Mouse (Mus musculus) forebrain, embryonic 11.5 days (tissue): ENCODE measurements around the gene Slc2a8. TPM values are rescaled to one million over a fixed set of nuclear protein-coding genes. Genes with fewer than 3 reads are reported as not detected.

Experiments used
- ATAC-seq: fragments of 200-750 bp; cut with Nextera tagmentation; replicated peaks from 2 replicates; pipeline ENCODE4 v1.8.0; 2017; ENCODE audit warnings: moderate TSS enrichment; ENCODE audit not compliant: low FRiP score
- DNase-seq: peaks from one replicate; pipeline ENCODE4 v3.0.0-alpha.2; 2017; ENCODE audit warnings: low spot score
- H3K27ac ChIP-seq: fragments of 300-500 bp; sonication (generic); 2 replicates; pipeline ENCODE4 v1.5.1; 2014; ENCODE audit warnings: low read depth, low read length
- H3K27me3 ChIP-seq: fragments of 300-500 bp; sonication (generic); 2 replicates; pipeline ENCODE4 v1.6.1; 2014; ENCODE audit warnings: mild to moderate bottlenecking, low read length, mixed read lengths; ENCODE audit not compliant: control insufficient read depth, insufficient read depth
- H3K36me3 ChIP-seq: fragments of 300-500 bp; sonication (generic); 2 replicates; pipeline ENCODE4 v1.6.1; 2014; ENCODE audit warnings: mild to moderate bottlenecking, low read length, moderate library complexity, mixed read lengths; ENCODE audit not compliant: control insufficient read depth, insufficient read depth
- H3K4me1 ChIP-seq: fragments of 300-500 bp; sonication (generic); replicated peaks from 2 replicates; pipeline ENCODE4 v1.6.1; 2014; ENCODE audit warnings: low read length, mixed read lengths; ENCODE audit not compliant: control insufficient read depth, insufficient read depth
- H3K4me2 ChIP-seq: fragments of 300-500 bp; sonication (generic); 2 replicates; pipeline ENCODE4 v1.6.1; 2014; ENCODE audit warnings: low read depth, mild to moderate bottlenecking, low read length, moderate library complexity, mixed read lengths; ENCODE audit not compliant: severe bottlenecking
- H3K4me3 ChIP-seq: fragments of 300-500 bp; sonication (generic); 2 replicates; pipeline ENCODE4 v1.5.1; 2014; ENCODE audit warnings: low read depth, low read length
- H3K9ac ChIP-seq: fragments of 300-500 bp; sonication (generic); 2 replicates; pipeline ENCODE4 v1.6.1; 2014; ENCODE audit warnings: low read length
- H3K9me3 ChIP-seq: fragments of 300-500 bp; sonication (generic); 2 replicates; pipeline ENCODE4 v1.6.1; 2016; ENCODE audit warnings: low read length, mixed read lengths; ENCODE audit not compliant: control insufficient read depth
- WGBS: fragments of 180-500 bp; shearing (Covaris S2); extraction: QIAGEN DNeasy Blood & Tissue Kit; methylation state at CpG from one replicate; pipeline ENCODE4 v1.1.7; 2014; 5-methylcytosine and 5-hydroxymethylcytosine counted together
- polyA plus RNA-seq: library from polyadenylated mRNA; unstranded; fragments of >200 nt; fragmentation: Nextera tagmentation; extraction: Ambion mirVana; gene quantifications from 2 replicates; pipeline ENCODE4 v1.2.1, GENCODE M21; 2014

Gene Slc2a8
- polyA plus RNA-seq, 1 experiment from 2014 or later, result 13.4 TPM

DNA sequence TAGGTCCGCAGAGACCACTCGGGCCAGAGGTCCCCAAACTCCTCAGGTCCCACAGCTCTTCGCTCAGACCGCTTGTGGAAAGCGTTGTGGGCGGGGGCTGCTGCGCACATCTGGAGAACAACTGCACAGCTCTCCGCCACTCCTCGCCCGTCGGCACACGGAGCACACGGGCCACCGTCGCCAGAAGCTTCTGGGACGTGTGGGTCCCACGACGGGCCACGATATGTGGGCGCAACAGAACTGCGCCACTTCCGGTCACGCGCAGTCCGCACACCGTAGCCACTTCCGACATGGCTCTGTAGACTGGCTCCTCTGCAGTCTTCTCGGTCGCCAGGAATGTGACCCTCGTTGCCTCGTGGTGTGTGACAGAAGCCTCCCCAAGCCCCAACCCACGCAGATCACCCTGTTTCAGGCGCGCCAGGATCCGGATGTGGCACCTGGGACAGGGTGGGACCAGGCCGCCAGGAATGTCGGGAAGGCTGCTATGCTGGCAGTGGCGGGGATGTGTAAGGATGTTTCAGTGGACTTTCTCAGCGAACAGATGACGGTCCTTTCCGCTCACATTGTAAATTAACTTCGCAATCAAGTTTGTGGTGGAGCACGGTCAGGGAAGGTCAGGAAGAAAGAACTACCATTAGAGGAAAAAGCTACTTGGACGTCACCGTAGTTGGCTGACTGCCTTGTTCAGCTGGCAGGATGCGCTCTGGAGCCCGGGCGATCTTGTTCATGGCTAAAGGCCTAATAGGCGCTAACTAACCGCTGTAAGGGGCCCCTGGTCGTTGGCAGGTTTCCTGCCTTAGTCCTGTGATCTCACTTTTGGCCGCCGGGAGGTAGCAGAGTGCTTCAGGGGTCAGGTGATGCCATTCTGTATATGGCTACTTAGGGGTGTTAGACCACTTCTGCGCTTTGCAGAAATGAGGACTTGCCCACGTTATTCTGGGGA, 14.9 kb downstream of the Slc2a8 start:
- no peaks in the 10 kb centered on the region for H3K27me3 ChIP-seq
- peak overlapping the region; percentile 86 for H3K9ac ChIP-seq
- no peaks in the 10 kb centered on the region for H3K9me3 ChIP-seq
- ATAC-seq (peak; percentile 84), DNase-seq (peak; percentile 87)
- peaks cover 16% of the 10 kb centered on the region; the same call in 1 of the 2 replicates for H3K4me1 ChIP-seq
- peak overlapping the region; percentile 57 for H3K4me3 ChIP-seq
- WGBS, result 1% methylated on average over 55 of the region's 55 CpGs
- peak overlapping the region; percentile 95 for H3K4me2 ChIP-seq
- peaks cover 10% of the 10 kb centered on the region for H3K36me3 ChIP-seq
- H3K27ac ChIP-seq, result peak overlapping the region; percentile 83

DNA sequence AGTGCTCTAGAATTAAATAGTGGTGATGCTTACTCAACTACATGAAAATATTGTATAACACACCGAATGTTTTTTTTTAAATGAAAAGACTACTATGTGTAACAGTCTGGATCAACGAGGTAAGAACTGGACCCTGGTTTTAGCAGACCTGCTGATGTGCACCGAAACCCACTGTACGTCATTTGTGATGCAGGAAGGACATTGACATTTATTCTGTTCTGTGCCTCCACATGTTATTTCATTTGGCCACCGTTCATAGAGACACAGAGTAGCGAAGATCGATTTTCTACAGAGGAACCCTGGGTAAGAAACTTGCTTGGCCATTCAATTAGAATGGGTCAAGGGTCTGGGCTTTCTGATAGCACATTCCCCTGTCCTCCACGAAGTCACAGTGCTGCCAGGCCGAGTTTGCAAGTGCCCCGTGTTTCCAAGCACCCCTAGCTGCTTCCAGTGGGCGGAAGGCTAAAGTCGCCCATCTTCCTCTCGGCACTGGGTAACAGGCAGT, 15.6 kb downstream of the Slc2a8 start:
- 9% methylated on average over 13 of the region's 13 CpGs for WGBS
- Histone ChIP-seq H3K27me3 (no peaks in the 10 kb centered on the region), H3K9me3 (no peaks in the 10 kb centered on the region), H3K36me3 (peaks cover 10% of the 10 kb centered on the region), H3K27ac (peak overlapping the region; percentile 83), H3K9ac (peak overlapping the region; percentile 86), H3K4me2 (peak overlapping the region; percentile 95), H3K4me3 (peak overlapping the region; percentile 57), H3K4me1 (peaks cover 16% of the 10 kb centered on the region; the same call in 1 of the 2 replicates)
- ATAC-seq (no peak; the same call in 1 of the 2 replicates), DNase-seq (no peak)

DNA sequence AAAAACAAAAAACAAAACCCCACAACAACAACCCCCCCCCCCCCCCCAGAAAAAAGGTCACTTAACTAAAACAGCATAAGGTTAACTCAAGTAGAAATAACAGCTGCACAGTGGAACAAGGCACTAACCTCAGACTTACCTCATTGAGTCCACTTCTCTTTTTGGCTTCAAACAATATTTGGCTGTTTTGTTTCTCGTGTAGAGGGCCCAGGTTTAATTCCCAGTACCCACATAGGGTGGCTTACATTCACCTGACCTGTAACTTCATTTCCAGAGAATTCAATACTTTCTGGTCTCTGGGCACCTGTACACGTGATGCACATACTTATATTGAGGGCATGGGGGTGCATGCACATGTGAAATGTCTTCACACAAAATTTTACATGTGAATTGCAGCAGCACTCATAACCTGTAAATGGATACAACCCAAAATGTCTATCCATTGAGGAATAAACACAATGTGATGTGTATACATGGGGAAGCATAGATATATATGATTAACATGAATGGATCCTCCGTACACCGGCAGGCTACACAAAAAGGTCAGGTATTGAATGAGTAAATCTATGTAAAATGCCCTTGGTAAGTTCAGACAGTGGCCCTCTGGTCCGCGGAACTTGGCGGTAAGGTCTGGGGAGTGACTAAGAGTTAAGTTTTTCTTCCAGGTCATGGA, 16.2 kb downstream of the Slc2a8 start:
- Histone ChIP-seq H3K27ac (no peak overlapping the region), H3K4me1 (peaks cover 19% of the 10 kb centered on the region; the same call in 1 of the 2 replicates), H3K9me3 (no peaks in the 10 kb centered on the region), H3K36me3 (peaks cover 10% of the 10 kb centered on the region), H3K9ac (no peak overlapping the region), H3K4me2 (peak overlapping the region; percentile 95; the same call in 1 of the 2 replicates), H3K27me3 (no peaks in the 10 kb centered on the region), H3K4me3 (no peak overlapping the region)
- whole genome bisulfite sequencing, result 23% methylated on average over 7 of the region's 7 CpGs
- ATAC-seq (no peak), DNase-seq (no peak)

DNA sequence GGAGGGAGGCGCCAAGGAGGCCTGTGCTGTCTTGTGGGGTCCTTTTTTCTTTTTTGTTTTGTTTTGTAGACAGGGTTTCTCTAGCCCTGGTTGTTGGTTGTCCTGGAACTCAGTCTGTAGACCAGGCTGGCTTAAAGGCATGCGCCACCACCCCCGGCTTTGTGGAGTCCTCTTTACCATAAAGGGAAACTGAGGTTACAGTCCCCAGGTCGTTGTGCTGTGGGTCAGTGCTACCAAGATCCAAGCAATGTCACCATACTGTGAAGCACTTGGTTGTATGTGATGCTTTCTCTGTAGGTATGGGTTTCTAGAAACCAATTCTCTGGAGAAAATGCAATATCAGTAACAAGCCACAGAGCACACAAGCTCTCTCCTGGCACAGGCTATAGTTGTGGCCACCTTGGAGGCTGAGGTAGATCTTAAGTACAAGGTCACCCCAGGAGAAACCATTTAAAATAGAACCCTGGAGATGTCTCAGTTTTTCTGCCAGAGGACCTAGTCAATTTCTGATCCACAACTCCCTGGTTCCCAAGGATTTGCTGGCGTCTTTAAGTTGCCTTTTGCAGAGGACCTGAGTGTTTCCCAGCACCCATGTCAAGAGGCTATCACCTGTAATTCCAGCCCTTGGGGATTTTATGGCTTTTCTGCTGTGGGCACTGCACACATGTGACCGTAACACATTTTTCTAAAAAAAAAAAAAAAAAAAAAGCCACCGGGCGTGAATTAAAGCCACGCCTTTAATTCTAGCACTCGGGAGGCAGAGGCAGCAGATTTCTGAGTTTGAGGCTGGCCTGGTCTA, 17.0 kb downstream of the Slc2a8 start:
- H3K27me3 ChIP-seq, result no peaks in the 10 kb centered on the region
- no peak overlapping the region for H3K27ac ChIP-seq
- no peak overlapping the region for H3K4me2 ChIP-seq
- H3K9me3 ChIP-seq, result no peaks in the 10 kb centered on the region
- H3K4me3 ChIP-seq, result no peak overlapping the region
- peaks cover 10% of the 10 kb centered on the region for H3K36me3 ChIP-seq
- 29% methylated on average over 10 of the region's 10 CpGs for WGBS
- ATAC-seq, result no peak
- H3K9ac ChIP-seq, result no peak overlapping the region
- DNase-seq, result no peak
- peaks cover 19% of the 10 kb centered on the region; the same call in 1 of the 2 replicates for H3K4me1 ChIP-seq

DNA sequence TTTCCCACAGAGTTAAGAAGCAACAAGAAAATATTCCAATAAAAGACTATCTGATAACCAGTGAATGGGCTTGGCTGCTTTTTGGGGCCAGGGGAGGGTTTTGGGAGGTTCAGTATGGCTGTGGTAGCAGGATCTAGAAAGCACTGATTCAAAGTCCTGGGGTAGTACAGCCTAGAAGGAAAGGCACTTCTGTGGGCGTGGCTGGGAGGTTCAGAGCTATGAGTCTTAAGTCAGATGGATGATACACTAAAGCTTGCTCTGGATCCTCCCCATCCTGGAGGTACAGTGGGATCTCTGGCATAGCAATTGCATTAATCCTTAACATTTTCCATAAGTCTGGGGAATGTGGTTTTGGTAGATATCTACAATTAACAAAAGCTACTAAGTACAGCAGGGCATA, 17.9 kb downstream of the Slc2a8 start:
- no peak for DNase-seq
- peaks cover 10% of the 10 kb centered on the region for H3K36me3 ChIP-seq
- H3K4me2 ChIP-seq, result no peak overlapping the region
- no peak for ATAC-seq
- no peak overlapping the region for H3K4me3 ChIP-seq
- H3K9me3 ChIP-seq, result no peaks in the 10 kb centered on the region
- H3K4me1 ChIP-seq, result peaks cover 19% of the 10 kb centered on the region; the same call in 1 of the 2 replicates
- H3K27ac ChIP-seq, result no peak overlapping the region
- H3K9ac ChIP-seq, result no peak overlapping the region
- no peaks in the 10 kb centered on the region for H3K27me3 ChIP-seq
- WGBS, result 66% methylated on average over 1 of the region's 1 CpGs

DNA sequence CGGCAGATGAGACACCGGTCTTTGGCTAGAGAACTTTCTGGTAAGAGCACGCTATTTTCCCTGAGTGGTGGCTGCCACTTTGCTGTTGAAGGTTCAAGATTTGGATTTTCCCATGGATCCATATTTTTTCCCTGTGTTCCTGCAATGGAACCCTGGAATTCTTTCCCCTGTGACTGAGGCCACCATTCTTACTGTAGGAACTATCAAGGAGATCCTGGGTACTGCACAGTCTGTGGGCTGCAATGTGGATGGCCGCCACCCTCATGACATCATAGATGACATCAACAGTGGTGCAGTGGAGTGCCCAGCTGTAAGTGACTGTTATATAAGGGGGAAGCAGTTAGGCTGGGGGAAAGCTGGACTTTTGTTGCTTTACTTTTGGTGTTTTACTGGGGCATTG, 18.3 kb downstream of the Slc2a8 start:
- Histone ChIP-seq H3K4me1 (peaks cover 19% of the 10 kb centered on the region; the same call in 1 of the 2 replicates), H3K4me3 (peak overlapping the region; percentile 91), H3K9me3 (no peaks in the 10 kb centered on the region), H3K36me3 (peaks cover 10% of the 10 kb centered on the region), H3K27me3 (no peaks in the 10 kb centered on the region), H3K27ac (no peak overlapping the region), H3K4me2 (peak overlapping the region; percentile 92), H3K9ac (no peak overlapping the region; the same call in 1 of the 2 replicates)
- ATAC-seq (no peak), DNase-seq (no peak)
- 67% methylated on average over 4 of the region's 4 CpGs for WGBS

DNA sequence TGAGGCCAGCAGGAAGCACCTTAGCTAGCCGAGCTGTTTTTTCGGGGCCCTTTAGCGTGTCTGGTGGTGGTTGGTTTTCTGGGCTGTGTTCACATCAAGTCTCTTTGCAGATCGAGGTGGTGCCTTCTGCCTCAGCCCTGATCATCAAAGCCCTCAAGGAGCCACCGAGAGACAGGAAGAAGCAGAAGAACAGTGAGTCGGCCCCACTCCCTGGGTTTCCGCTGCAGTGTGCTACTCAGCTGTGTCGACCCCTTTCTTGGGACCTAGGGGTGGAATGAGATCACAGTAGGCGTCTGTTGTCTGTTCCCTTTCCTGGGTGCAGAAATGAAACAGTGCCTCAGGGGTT, 19.0 kb downstream of the Slc2a8 start:
- Histone ChIP-seq H3K36me3 (peaks cover 10% of the 10 kb centered on the region), H3K4me3 (peak overlapping the region; percentile 91), H3K4me2 (peak overlapping the region; percentile 92), H3K9me3 (no peaks in the 10 kb centered on the region), H3K27me3 (no peaks in the 10 kb centered on the region), H3K9ac (peak overlapping the region; percentile 98), H3K27ac (peak overlapping the region; percentile 25; the same call in 1 of the 2 replicates), H3K4me1 (peaks cover 19% of the 10 kb centered on the region; the same call in 1 of the 2 replicates)
- DNase-seq (no peak), ATAC-seq (no peak)
- WGBS, result 7% methylated on average over 9 of the region's 9 CpGs
